Mouse (Mus musculus): ENCODE data around the gene Rexo2.
"Not testable (repeated sequence)": the region's sequence is repeated elsewhere in the genome, so short reads cannot be mapped to it uniquely, and the experiment has no call there.

Gene Rexo2

DNA sequence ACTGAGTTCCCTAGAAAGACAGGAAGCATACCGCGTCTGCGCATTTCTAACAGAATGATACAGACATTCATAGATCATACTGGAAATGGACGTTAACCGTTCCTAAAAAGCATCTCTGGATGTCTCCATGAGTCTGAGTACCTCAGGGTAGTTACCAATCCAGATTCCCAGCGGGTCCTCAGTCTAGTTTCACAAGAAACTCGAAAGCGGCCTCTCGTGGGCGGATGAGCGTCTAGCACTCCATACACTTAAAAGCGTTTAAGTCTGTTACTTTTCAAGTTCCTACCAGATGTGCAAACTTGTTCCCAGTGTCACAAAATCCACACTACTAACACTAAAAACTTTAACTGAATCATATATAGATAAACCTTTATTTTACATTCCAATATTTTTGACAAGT, 7.3 kb downstream of the Rexo2 start:
- DNase-seq (ENCODE audit: low read depth, low spot score) = no peak

- no peak for DNase-seq (ENCODE audit: low read depth, low spot score)
These were observed 7.9 kb downstream of the Rexo2 start for GRCm38 (mm10) chr9:48472441-48473025.

GRCm38 (mm10) chr9:48467471-48467870, 13.0 kb downstream of the Rexo2 start:
- not testable (repeated sequence) for DNase-seq (ENCODE audit: low read depth, low spot score)

DNA sequence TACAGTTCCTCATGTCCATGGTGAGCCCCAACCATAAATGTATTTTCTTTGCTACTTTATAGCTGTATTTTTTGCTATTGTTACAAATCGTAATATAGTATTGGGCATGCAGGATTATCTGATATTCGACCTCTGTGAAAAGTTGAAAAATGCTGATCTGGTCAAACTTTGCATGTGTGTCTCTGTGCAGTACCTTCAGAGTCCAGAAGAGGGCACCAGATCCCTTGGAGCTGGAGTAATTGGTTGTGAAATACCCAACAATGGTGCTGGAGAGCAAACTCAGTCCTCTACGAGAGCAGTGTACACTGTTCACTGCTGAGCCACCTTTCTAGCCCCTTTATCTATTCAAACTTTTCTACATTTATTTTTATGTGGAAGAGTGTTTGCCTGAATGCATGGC, 13.6 kb downstream of the Rexo2 start:
- DNase-seq (ENCODE audit: low read depth, low spot score) = no peak

- DNase-seq (ENCODE audit: low read depth, low spot score) = no peak
These were observed 14.8 kb downstream of the Rexo2 start for GRCm38 (mm10) chr9:48465671-48466070.

GRCm38 (mm10) chr9:48461545-48461944, 18.9 kb downstream of the Rexo2 start:
- DNase-seq (ENCODE audit: low read depth, low spot score) = no peak

GRCm38 (mm10) chr9:48460720-48461119, 19.7 kb downstream of the Rexo2 start:
- no peak for DNase-seq (ENCODE audit: low read depth, low spot score)

DNA sequence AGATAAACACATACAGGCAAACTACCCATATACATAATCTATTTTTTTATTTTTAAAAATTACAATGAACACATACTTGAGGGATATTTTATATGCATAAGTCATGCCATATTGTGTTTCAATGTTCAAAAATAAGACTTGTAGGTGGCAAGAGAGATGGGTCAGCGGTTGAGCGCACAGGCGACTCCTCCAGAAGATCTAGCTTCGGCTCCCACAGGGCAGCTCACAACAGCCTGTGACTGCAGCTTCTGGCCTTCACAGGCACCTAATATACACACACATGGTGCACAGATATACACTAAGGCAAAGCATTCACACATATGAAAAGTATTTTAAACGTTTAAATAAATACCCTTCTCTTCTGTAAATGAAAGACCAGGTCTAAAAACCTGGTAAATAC, 21.0 kb downstream of the Rexo2 start:
- DNase-seq (ENCODE audit: low read depth, low spot score) = no peak

DNA sequence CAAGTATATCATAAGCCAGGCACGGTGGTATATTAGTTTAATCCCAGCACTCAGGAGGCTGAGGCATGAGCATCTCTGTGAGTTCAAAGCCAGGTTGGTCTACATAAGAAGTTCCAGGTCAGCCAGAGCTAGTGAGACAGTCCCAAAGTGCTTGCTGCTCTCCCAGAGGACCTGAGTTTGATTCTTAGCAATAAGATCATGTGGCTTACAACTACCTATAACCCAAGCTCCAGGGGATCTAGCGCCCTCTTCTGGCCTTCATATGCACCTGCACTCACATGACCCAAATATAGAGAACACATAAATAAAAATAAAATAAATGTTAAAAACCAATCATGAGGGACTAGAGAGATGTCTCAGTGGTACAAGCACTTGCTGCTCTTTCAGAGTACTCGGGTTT, 21.5 kb downstream of the Rexo2 start:
- DNase-seq (ENCODE audit: low read depth, low spot score) = no peak

DNA sequence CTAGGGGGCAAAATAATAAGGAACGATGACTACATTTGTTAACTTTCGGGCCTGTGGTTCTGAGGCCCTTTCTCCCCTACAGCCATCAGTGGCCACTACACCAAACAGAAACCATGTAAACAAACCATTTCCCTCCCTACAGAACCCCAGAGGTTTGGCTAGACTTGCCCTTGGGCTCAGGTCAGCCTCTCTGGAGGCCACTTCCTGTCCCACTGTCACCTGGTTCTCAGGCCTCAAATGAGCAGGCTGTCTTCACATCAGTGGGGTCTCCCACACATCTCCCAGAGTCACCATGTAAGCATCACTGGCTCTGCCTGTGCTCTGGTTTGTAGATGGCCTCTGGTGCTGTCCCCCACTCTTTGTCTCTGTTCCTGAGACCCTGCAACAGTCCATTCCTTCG, 24.5 kb downstream of the Rexo2 start:
- no peak for DNase-seq (ENCODE audit: low read depth, low spot score)

DNA sequence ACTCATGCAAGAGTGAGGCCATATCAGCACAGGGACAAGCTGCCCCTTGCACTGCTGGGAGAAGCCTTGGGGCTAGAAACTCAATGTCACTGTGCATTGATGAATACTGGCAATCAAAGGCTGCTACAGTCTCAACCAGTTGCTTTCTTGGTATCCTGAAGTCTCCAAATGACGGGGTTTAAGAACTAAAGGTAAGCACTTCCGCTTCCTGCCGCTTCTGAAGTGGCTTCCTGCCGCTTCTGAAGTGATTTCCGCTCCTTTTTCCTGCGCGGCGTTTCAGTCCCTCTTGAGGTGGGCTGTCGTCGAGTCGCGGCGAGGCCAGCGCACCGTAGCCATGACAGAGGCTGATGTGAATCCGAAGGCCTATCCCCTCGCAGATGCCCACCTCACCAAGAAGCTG, 30.4 kb downstream of the Rexo2 start:
- no peak for DNase-seq (ENCODE audit: low read depth, low spot score)

- DNase-seq (ENCODE audit: low read depth, low spot score) = no peak
These were observed 32.6 kb downstream of the Rexo2 start for GRCm38 (mm10) chr9:48447783-48448209.

DNA sequence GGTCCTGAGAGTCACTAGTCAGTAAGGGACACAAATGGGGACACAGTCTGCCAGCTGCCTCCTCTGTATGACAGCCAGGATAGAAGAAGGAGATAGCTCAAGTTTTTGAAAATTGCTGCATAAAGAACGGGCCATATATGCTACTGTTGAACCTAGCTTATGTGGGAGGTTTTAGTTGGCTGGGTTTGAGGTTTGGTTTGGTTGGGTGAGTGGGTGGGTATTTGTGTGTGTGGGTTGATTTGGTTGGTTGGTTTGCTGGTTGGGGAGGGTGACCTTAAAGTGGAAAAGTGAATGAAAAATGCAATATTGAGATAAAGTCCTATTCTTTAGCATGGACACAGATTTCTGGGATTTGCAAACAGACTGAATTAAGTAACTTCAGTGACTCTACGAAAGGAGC, 35.6 kb downstream of the Rexo2 start:
- DNase-seq (ENCODE audit: low read depth, low spot score) = no peak

- DNase-seq (ENCODE audit: low read depth, low spot score) = no peak
These were observed 36.5 kb downstream of the Rexo2 start for GRCm38 (mm10) chr9:48443873-48444272.

GRCm38 (mm10) chr9:48432449-48432848, 48.0 kb downstream of the Rexo2 start:
- no peak for DNase-seq (ENCODE audit: low read depth, low spot score)

GRCm38 (mm10) chr9:48427176-48427575, 53.2 kb downstream of the Rexo2 start:
- DNase-seq (ENCODE audit: low read depth, low spot score) = no peak

GRCm38 (mm10) chr9:48423256-48423655, 57.2 kb downstream of the Rexo2 start:
- no peak for DNase-seq (ENCODE audit: low read depth, low spot score)

GRCm38 (mm10) chr9:48422382-48422781, 58.0 kb downstream of the Rexo2 start:
- DNase-seq (ENCODE audit: low read depth, low spot score) = no peak

DNA sequence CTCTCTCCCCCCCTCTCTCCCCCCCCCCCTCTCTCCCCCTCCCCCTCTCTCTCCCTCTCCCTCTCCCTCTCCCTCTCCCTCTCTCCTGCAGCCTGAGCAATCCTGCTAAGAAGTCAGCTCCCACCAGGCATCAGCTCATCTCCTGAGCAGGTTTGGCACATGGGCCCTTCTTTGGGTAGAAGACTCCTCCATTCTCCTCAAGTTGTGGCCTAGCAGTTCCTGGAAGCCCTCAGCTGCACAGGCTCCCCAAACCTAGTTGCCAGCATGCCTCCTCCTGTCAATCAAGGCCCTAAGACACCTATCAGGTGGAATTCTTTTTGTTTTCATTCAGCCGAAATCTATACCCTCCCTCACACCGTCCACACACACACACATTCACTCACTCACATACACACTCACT, 58.9 kb downstream of the Rexo2 start:
- no peak for DNase-seq (ENCODE audit: low read depth, low spot score)

GRCm38 (mm10) chr9:48421029-48421428, 59.4 kb downstream of the Rexo2 start:
- DNase-seq (ENCODE audit: low read depth, low spot score) = no peak

DNA sequence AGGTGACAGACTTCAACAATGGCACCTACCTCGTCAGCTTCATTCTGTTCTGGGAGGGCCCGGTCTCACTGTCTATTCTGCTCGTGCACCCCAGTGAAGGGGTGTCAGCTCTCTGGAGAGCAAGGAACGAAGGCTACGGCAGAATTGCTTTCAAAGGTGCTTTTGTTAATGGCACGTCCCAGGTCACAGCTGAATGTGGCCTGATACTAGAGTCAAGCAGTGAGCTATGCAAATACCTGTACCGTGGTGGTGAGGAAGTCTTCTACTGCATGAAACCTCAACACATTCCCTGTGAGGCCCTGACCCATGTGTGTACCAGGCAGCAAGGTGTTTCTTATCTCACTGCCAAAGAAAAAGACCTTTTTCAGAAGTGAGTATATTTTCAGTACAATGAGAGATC, 60.0 kb downstream of the Rexo2 start:
- no peak for DNase-seq (ENCODE audit: low read depth, low spot score)

GRCm38 (mm10) chr9:48418829-48419228, 61.6 kb downstream of the Rexo2 start:
- DNase-seq (ENCODE audit: low read depth, low spot score) = no peak

All from WW6 (cell line).